Mouse (Mus musculus): ENCODE results near the gene Ocel1.

Gene Ocel1

GRCm38 (mm10) chr8:71403107-71403885, 32.2 kb downstream of the Ocel1 start:
- no peak for DNase-seq (ENCODE audit: low spot score)

- no peak for DNase-seq (ENCODE audit: low spot score)
These were observed 32.9 kb downstream of the Ocel1 start for GRCm38 (mm10) chr8:71404011-71404410.

GRCm38 (mm10) chr8:71404951-71405351, 33.9 kb downstream of the Ocel1 start:
- DNase-seq (ENCODE audit: low spot score) = no peak

- DNase-seq (ENCODE audit: low spot score) = peak; percentile 97
These were observed 34.5 kb downstream of the Ocel1 start, which contains the start of gene Ankle1 for GRCm38 (mm10) chr8:71405401-71406098. Gene Ankle1, plus strand, starts transcription at chr8:71406010.

- peak; percentile 68 for DNase-seq (ENCODE audit: low spot score)
These were observed 35.3 kb downstream of the Ocel1 start for GRCm38 (mm10) chr8:71406099-71407015.

GRCm38 (mm10) chr8:71407441-71407840, 36.3 kb downstream of the Ocel1 start:
- no peak for DNase-seq (ENCODE audit: low spot score)

- no peak for DNase-seq (ENCODE audit: low spot score)
These were observed 37.1 kb downstream of the Ocel1 start for GRCm38 (mm10) chr8:71408231-71408630.

- DNase-seq (ENCODE audit: low spot score) = no peak
These were observed 40.6 kb downstream of the Ocel1 start for GRCm38 (mm10) chr8:71411535-71412273.

GRCm38 (mm10) chr8:71422121-71422520, 51.0 kb downstream of the Ocel1 start:
- DNase-seq (ENCODE audit: low spot score) = no peak
